8 mouse cellular contexts compared by ENCODE assay signal in genomic region chr13:111904616-111905212, GRCm38 (mm10).
DNase-seq lines count a peak whose midpoint lies in the region; ATAC-seq and TF ChIP-seq lines count a peak whose summit lies in the region.

No protein-coding gene starts in this region.

- H3K27me3 ChIP-seq in forebrain, embryonic 16.5 days (replicated peaks; ENCODE audit: control insufficient read depth, insufficient read depth, low read length): peaks cover 2% of the 10 kb centered on the region; the same call in 1 of the 2 replicates
- H3K27me3 ChIP-seq in liver, embryonic 14.5 days (ENCODE audit: control insufficient read depth, insufficient read depth, low read length): no peaks in the 10 kb centered on the region
- no peaks in the 10 kb centered on the region for H3K27me3 ChIP-seq in stomach, embryonic 16.5 days (ENCODE audit: control insufficient read depth, insufficient read depth, low read length)

- H3K9me3 ChIP-seq in forebrain, embryonic 16.5 days (ENCODE audit: control insufficient read depth, low read length): no peaks in the 10 kb centered on the region
- no peaks in the 10 kb centered on the region for H3K9me3 ChIP-seq in liver, embryonic 14.5 days (ENCODE audit: control insufficient read depth, low read length)
- no peaks in the 10 kb centered on the region for H3K9me3 ChIP-seq in stomach, embryonic 16.5 days (replicated peaks; ENCODE audit: control insufficient read depth, low read length)

- WGBS in forebrain, embryonic 16.5 days: 13% methylated on average over 15 of the region's 17 CpGs
- WGBS in liver, embryonic 14.5 days (ENCODE audit: insufficient replicate concordance): 43% methylated on average over 15 of the region's 17 CpGs
- WGBS in stomach, embryonic 16.5 days: 26% methylated on average over 15 of the region's 17 CpGs

- peak; percentile 76 for ATAC-seq in cerebellum, adult (ENCODE audit: insufficient number of reproducible peaks, low FRiP score, low TSS enrichment)
- peak; percentile 98 for ATAC-seq in forebrain, embryonic 16.5 days
- peak; percentile 38 for ATAC-seq in liver, embryonic 14.5 days (ENCODE audit: insufficient read depth)
- ATAC-seq in stomach, embryonic 16.5 days (ENCODE audit: insufficient read depth, low FRiP score): peak; percentile 56; the same call in 1 of the 2 replicates

- no peaks in the 10 kb centered on the region for H3K36me3 ChIP-seq in forebrain, embryonic 16.5 days (ENCODE audit: control insufficient read depth, insufficient read depth)
- H3K36me3 ChIP-seq in liver, embryonic 14.5 days (replicated peaks; ENCODE audit: control insufficient read depth, insufficient read depth, low read depth): no peaks in the 10 kb centered on the region
- H3K36me3 ChIP-seq in stomach, embryonic 16.5 days (ENCODE audit: control insufficient read depth, insufficient read depth, low read length): no peaks in the 10 kb centered on the region

- peaks cover 11% of the 10 kb centered on the region for H3K4me1 ChIP-seq in forebrain, embryonic 16.5 days (replicated peaks; ENCODE audit: control insufficient read depth, insufficient read depth, low read length)
- H3K4me1 ChIP-seq in liver, embryonic 14.5 days (replicated peaks; ENCODE audit: control insufficient read depth in 2 of 2, insufficient read depth in 2 of 2, low read length in 1 of 2): peaks cover 14 to 16% of the 10 kb centered on the region in 2 experiments
- peaks cover 10% of the 10 kb centered on the region for H3K4me1 ChIP-seq in stomach, embryonic 16.5 days (ENCODE audit: control insufficient read depth, insufficient read depth, low read length)

- no peak overlapping the region for H3K4me3 ChIP-seq in forebrain, embryonic 16.5 days (replicated peaks; ENCODE audit: low read length)
- H3K4me3 ChIP-seq in liver, embryonic 14.5 days (ENCODE audit: insufficient read depth in 1 of 2, low read depth in 2 of 2, low read length in 2 of 2): no peak overlapping the region
- no peak overlapping the region for H3K4me3 ChIP-seq in stomach, embryonic 16.5 days (replicated peaks; ENCODE audit: low read length)

- no peak for TF ChIP-seq CTCF in liver, embryonic 14.5 days (IDR thresholded peaks at IDR 0.05; ENCODE audit: low read depth)

- no peak for TF ChIP-seq EP300 in liver, embryonic 14.5 days (IDR thresholded peaks at IDR 0.05; ENCODE audit: low read depth)

- no peak overlapping the region for H3K9ac ChIP-seq in forebrain, embryonic 16.5 days (replicated peaks; ENCODE audit: low read depth, low read length)
- peak overlapping the region; percentile 55 for H3K9ac ChIP-seq in liver, embryonic 14.5 days (replicated peaks)
- peak overlapping the region; percentile 29; the same call in 1 of the 2 replicates for H3K9ac ChIP-seq in stomach, embryonic 16.5 days (ENCODE audit: low read length)

- H3K4me2 ChIP-seq in forebrain, embryonic 16.5 days (ENCODE audit: low read length): peak overlapping the region; percentile 9
- peak overlapping the region; percentile 48 for H3K4me2 ChIP-seq in liver, embryonic 14.5 days (ENCODE audit: low read depth)
- H3K4me2 ChIP-seq in stomach, embryonic 16.5 days (ENCODE audit: low read depth, low read length): peak overlapping the region; percentile 5; the same call in 1 of the 2 replicates

- peak; percentile 76 for DNase-seq in heart, adult 11 months
- no peak for DNase-seq in heart, adult 8-10 months (ENCODE audit: low spot score)
- DNase-seq in layer of hippocampus, adult 18-20 months (ENCODE audit: low spot score in 2 of 2): peak; percentile 82 to 91
- no peak for DNase-seq in liver, embryonic 14.5 days (ENCODE audit: low read depth in 3 of 3, low spot score in 3 of 3)
- no peak for DNase-seq in urinary bladder, postnatal 4 days (ENCODE audit: low spot score in 2 of 2)

- H3K27ac ChIP-seq in forebrain, embryonic 16.5 days (ENCODE audit: low read length): peak overlapping the region; percentile 2; the same call in 1 of the 2 replicates
- H3K27ac ChIP-seq in liver, embryonic 14.5 days: peak overlapping the region; percentile 96
- H3K27ac ChIP-seq in stomach, embryonic 16.5 days (ENCODE audit: low read length): peak overlapping the region; percentile 65

Comparison
In these comparisons a context has a peak if more than half of its experiments do, and no peak if none do; other contexts are left out.
1. DNase-seq: peak in heart, adult 11 months (single experiment) and layer of hippocampus, adult 18-20 months (2 of 2); none in heart, adult 8-10 months (single experiment), liver, embryonic 14.5 days (0 of 3) and urinary bladder, postnatal 4 days (0 of 2).
2. ATAC-seq: peak in every context shown above with its lines; median percentile 98 in forebrain, embryonic 16.5 days; 76 in cerebellum, adult; 56 in stomach, embryonic 16.5 days; 38 in liver, embryonic 14.5 days.
3. H3K27ac ChIP-seq: peak in every context shown above with its lines; median percentile 96 in liver, embryonic 14.5 days; 65 in stomach, embryonic 16.5 days; 2 in forebrain, embryonic 16.5 days.
4. Peak in every context shown above with its lines, with median percentiles within 50 percentile points of each other: H3K4me2 ChIP-seq.